Mouse (Mus musculus): ENCODE measurements around the gene Slc13a2. TPM values are rescaled to one million over a fixed set of nuclear protein-coding genes. Genes with fewer than 3 reads are reported as not detected.

Slc13a2 gene
- 7.7 TPM for polyA plus RNA-seq (2014; fragmentation: Illumina TruSeq; extraction: RNeasy Lipid Tissue Mini Kit (QIAGEN cat#74804); ENCODE audit: low read depth, low replicate concordance)

GRCm38 (mm10) chr11:78422055-78422819, at the start of gene Slc13a2:
Gene Slc13a2 (minus strand): TSS chr11:78422217.

GRCm38 (mm10) chr11:78465568-78466180, 43.7 kb upstream of the Slc13a2 start, which contains the start of gene Slc46a1:
Gene Slc46a1 (plus strand): TSS chr11:78465697.

GRCm38 (mm10) chr11:78386508-78387043, 35.4 kb downstream of the Slc13a2 start, which contains the start of gene Foxn1:
Gene Foxn1 (minus strand): TSS chr11:78386558.

Other genes starting within 250 kb of the Slc13a2 start
- gene Nek8, start 245.5 kb downstream of the Slc13a2 start, polyA plus RNA-seq (2014; fragmentation: Illumina TruSeq; extraction: RNeasy Lipid Tissue Mini Kit (QIAGEN cat#74804); ENCODE audit: low read depth, low replicate concordance), result 11.7 TPM
- 74.2 TPM for gene Tlcd1, start 245.5 kb downstream of the Slc13a2 start, polyA plus RNA-seq (2014; fragmentation: Illumina TruSeq; extraction: RNeasy Lipid Tissue Mini Kit (QIAGEN cat#74804); ENCODE audit: low read depth, low replicate concordance)
- 2,000 TPM for gene Rpl23a, start 238.6 kb downstream of the Slc13a2 start, polyA plus RNA-seq (2014; fragmentation: Illumina TruSeq; extraction: RNeasy Lipid Tissue Mini Kit (QIAGEN cat#74804); ENCODE audit: low read depth, low replicate concordance)
- 68.5 TPM for gene Rab34, start 233.8 kb downstream of the Slc13a2 start, polyA plus RNA-seq (2014; fragmentation: Illumina TruSeq; extraction: RNeasy Lipid Tissue Mini Kit (QIAGEN cat#74804); ENCODE audit: low read depth, low replicate concordance)
- gene Proca1, start 228.8 kb downstream of the Slc13a2 start, polyA plus RNA-seq (2014; fragmentation: Illumina TruSeq; extraction: RNeasy Lipid Tissue Mini Kit (QIAGEN cat#74804); ENCODE audit: low read depth, low replicate concordance), result 26.7 TPM
- 103 TPM for gene Sdf2, start 176.5 kb downstream of the Slc13a2 start, polyA plus RNA-seq (2014; fragmentation: Illumina TruSeq; extraction: RNeasy Lipid Tissue Mini Kit (QIAGEN cat#74804); ENCODE audit: low read depth, low replicate concordance)
- 41.1 TPM for gene Supt6, start 176.2 kb downstream of the Slc13a2 start, polyA plus RNA-seq (2014; fragmentation: Illumina TruSeq; extraction: RNeasy Lipid Tissue Mini Kit (QIAGEN cat#74804); ENCODE audit: low read depth, low replicate concordance)
- gene 2610507B11Rik, start 160.5 kb downstream of the Slc13a2 start, polyA plus RNA-seq (2014; fragmentation: Illumina TruSeq; extraction: RNeasy Lipid Tissue Mini Kit (QIAGEN cat#74804); ENCODE audit: low read depth, low replicate concordance), result 107 TPM
- 0.19 TPM for gene BC030499, start 131.4 kb downstream of the Slc13a2 start, polyA plus RNA-seq (2014; fragmentation: Illumina TruSeq; extraction: RNeasy Lipid Tissue Mini Kit (QIAGEN cat#74804); ENCODE audit: low read depth, low replicate concordance)
- 2.7 TPM for gene Spag5, start 120.7 kb downstream of the Slc13a2 start, polyA plus RNA-seq (2014; fragmentation: Illumina TruSeq; extraction: RNeasy Lipid Tissue Mini Kit (QIAGEN cat#74804); ENCODE audit: low read depth, low replicate concordance)
- gene Aldoc, start 99.2 kb downstream of the Slc13a2 start, polyA plus RNA-seq (2014; fragmentation: Illumina TruSeq; extraction: RNeasy Lipid Tissue Mini Kit (QIAGEN cat#74804); ENCODE audit: low read depth, low replicate concordance), result 41.4 TPM
- gene Pigs, start 93.8 kb downstream of the Slc13a2 start, polyA plus RNA-seq (2014; fragmentation: Illumina TruSeq; extraction: RNeasy Lipid Tissue Mini Kit (QIAGEN cat#74804); ENCODE audit: low read depth, low replicate concordance), result 34.6 TPM
- 34.6 TPM for gene Unc119, start 78.7 kb downstream of the Slc13a2 start, polyA plus RNA-seq (2014; fragmentation: Illumina TruSeq; extraction: RNeasy Lipid Tissue Mini Kit (QIAGEN cat#74804); ENCODE audit: low read depth, low replicate concordance)
- not detected for gene Foxn1, start 35.7 kb downstream of the Slc13a2 start, polyA plus RNA-seq (2014; fragmentation: Illumina TruSeq; extraction: RNeasy Lipid Tissue Mini Kit (QIAGEN cat#74804); ENCODE audit: low read depth, low replicate concordance)
- gene Slc46a1, start 43.5 kb upstream of the Slc13a2 start, polyA plus RNA-seq (2014; fragmentation: Illumina TruSeq; extraction: RNeasy Lipid Tissue Mini Kit (QIAGEN cat#74804); ENCODE audit: low read depth, low replicate concordance), result 25.6 TPM
- 2.2 TPM for gene Sarm1, start 75.5 kb upstream of the Slc13a2 start, polyA plus RNA-seq (2014; fragmentation: Illumina TruSeq; extraction: RNeasy Lipid Tissue Mini Kit (QIAGEN cat#74804); ENCODE audit: low read depth, low replicate concordance)
- 12.6 TPM for gene Vtn, start 76.9 kb upstream of the Slc13a2 start, polyA plus RNA-seq (2014; fragmentation: Illumina TruSeq; extraction: RNeasy Lipid Tissue Mini Kit (QIAGEN cat#74804); ENCODE audit: low read depth, low replicate concordance)
- gene Sebox, start 81.2 kb upstream of the Slc13a2 start, polyA plus RNA-seq (2014; fragmentation: Illumina TruSeq; extraction: RNeasy Lipid Tissue Mini Kit (QIAGEN cat#74804); ENCODE audit: low read depth, low replicate concordance), result not detected
- gene Tmem199, start 90.0 kb upstream of the Slc13a2 start, polyA plus RNA-seq (2014; fragmentation: Illumina TruSeq; extraction: RNeasy Lipid Tissue Mini Kit (QIAGEN cat#74804); ENCODE audit: low read depth, low replicate concordance), result 31.0 TPM
- gene Poldip2, start 90.0 kb upstream of the Slc13a2 start, polyA plus RNA-seq (2014; fragmentation: Illumina TruSeq; extraction: RNeasy Lipid Tissue Mini Kit (QIAGEN cat#74804); ENCODE audit: low read depth, low replicate concordance), result 77.7 TPM
- 35.8 TPM for gene Tnfaip1, start 114.1 kb upstream of the Slc13a2 start, polyA plus RNA-seq (2014; fragmentation: Illumina TruSeq; extraction: RNeasy Lipid Tissue Mini Kit (QIAGEN cat#74804); ENCODE audit: low read depth, low replicate concordance)
- 127 TPM for gene Ift20, start 114.1 kb upstream of the Slc13a2 start, polyA plus RNA-seq (2014; fragmentation: Illumina TruSeq; extraction: RNeasy Lipid Tissue Mini Kit (QIAGEN cat#74804); ENCODE audit: low read depth, low replicate concordance)
- gene Tmem97, start 128.6 kb upstream of the Slc13a2 start, polyA plus RNA-seq (2014; fragmentation: Illumina TruSeq; extraction: RNeasy Lipid Tissue Mini Kit (QIAGEN cat#74804); ENCODE audit: low read depth, low replicate concordance), result 38.0 TPM